Mouse (Mus musculus) Muller cell, postnatal 12 days (primary cell): ENCODE data around the gene Tent2.

Experiments used
- DNase-seq: peaks from one replicate; pipeline ENCODE4 v3.0.0-alpha.2; 2015; ENCODE audit errors: inconsistent ontology term

The Tent2 gene

GRCm38 (mm10) chr13:93143819-93144283 lies 48.3 kb downstream of the Tent2 start:
- DNase-seq = no peak

- DNase-seq = no peak
Measured at GRCm38 (mm10) chr13:93141184-93141583, 51.0 kb downstream of the Tent2 start.

- peak; percentile 27 for DNase-seq
Measured at GRCm38 (mm10) chr13:93138059-93138458, 54.1 kb downstream of the Tent2 start.

GRCm38 (mm10) chr13:93137098-93137497 lies 55.1 kb downstream of the Tent2 start:
- no peak for DNase-seq

GRCm38 (mm10) chr13:93136251-93136650 lies 55.9 kb downstream of the Tent2 start:
- DNase-seq = no peak

- no peak for DNase-seq
Measured at GRCm38 (mm10) chr13:93135501-93135900, 56.7 kb downstream of the Tent2 start.

GRCm38 (mm10) chr13:93130674-93131073 lies 61.5 kb downstream of the Tent2 start:
- no peak for DNase-seq

- DNase-seq = no peak
Measured at GRCm38 (mm10) chr13:93128961-93129360, 63.2 kb downstream of the Tent2 start.

- DNase-seq = no peak
Measured at GRCm38 (mm10) chr13:93128111-93128860, 63.9 kb downstream of the Tent2 start.

GRCm38 (mm10) chr13:93122321-93122720 lies 69.9 kb downstream of the Tent2 start:
- no peak for DNase-seq

GRCm38 (mm10) chr13:93117241-93117640 lies 74.9 kb downstream of the Tent2 start:
- no peak for DNase-seq

GRCm38 (mm10) chr13:93102340-93103090 lies 89.7 kb downstream of the Tent2 start:
- peak; percentile 95 for DNase-seq

- DNase-seq = no peak
Measured at GRCm38 (mm10) chr13:93098596-93098995, 93.6 kb downstream of the Tent2 start.

GRCm38 (mm10) chr13:93096643-93097042 lies 95.5 kb downstream of the Tent2 start:
- no peak for DNase-seq
